Mouse (Mus musculus) testis, adult 2 months (tissue): Measurements from ENCODE around the gene Sphk2.

Experiments
- CTCF ChIP-seq: fragments of 200-500 bp; IDR thresholded peaks from 2 replicates; pipeline ENCODE4 v1.5.1; 2012; ENCODE audit warnings: low read depth, mild to moderate bottlenecking, inconsistent platforms, low read length, moderate library complexity; ENCODE audit not compliant: control insufficient read depth, insufficient read depth, insufficient replicate concordance
- POLR2A ChIP-seq: fragments of 200-500 bp; IDR thresholded peaks from 2 replicates; pipeline ENCODE4 v1.6.1; 2012; ENCODE audit warnings: low read depth, mild to moderate bottlenecking, inconsistent platforms, low read length, moderate library complexity; ENCODE audit not compliant: control insufficient read depth

DNA sequence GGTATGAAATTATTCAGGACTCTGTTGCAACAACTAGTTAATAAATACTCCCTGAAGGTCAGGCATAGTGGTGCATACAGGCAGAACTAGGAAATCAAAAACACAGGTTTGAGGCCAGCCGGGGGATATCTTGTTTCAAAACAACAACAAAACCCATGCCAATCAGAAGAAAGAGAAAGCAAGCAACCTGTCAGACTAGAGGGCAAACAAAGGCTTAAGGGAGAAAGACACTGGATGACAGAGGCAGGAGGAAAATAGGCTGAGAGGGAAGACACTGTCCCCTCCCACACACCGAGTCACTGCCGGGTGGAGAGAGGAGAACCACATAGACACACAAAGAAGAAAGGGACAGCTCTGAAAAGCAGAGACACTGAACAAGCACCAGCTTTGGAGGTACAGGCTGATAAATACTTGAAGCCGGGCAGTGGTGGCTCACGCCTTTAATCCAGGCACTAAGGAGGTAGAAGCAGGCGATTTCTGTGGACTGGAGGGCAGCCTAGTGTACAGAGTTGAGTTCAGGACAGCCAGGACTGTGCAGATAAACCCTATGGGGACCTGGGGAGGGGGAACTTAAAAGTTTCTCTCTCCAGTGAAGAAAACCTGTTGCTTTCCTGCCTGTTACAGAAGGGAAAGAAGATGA is 3.8 kb downstream of the Sphk2 start:
- TF ChIP-seq CTCF (no peak), POLR2A (no peak; the same call in 1 of the 2 replicates)
